Mouse (Mus musculus) lung, postnatal 0 days (tissue): ENCODE data around the gene Ulk2.
A peak's percentile ranks its signal among the peaks of the same experiment; 100 is the strongest.

Experiments used
- CTCF ChIP-seq: IDR thresholded peaks from 2 replicates; pipeline ENCODE4 v1.5.1; 2016; ENCODE audit warnings: antibody characterized with exemption, mild to moderate bottlenecking
- EP300 ChIP-seq: IDR thresholded peaks from 2 replicates; pipeline ENCODE4 v1.6.1; 2016; ENCODE audit warnings: antibody characterized with exemption, mild to moderate bottlenecking, control low read depth

DNA sequence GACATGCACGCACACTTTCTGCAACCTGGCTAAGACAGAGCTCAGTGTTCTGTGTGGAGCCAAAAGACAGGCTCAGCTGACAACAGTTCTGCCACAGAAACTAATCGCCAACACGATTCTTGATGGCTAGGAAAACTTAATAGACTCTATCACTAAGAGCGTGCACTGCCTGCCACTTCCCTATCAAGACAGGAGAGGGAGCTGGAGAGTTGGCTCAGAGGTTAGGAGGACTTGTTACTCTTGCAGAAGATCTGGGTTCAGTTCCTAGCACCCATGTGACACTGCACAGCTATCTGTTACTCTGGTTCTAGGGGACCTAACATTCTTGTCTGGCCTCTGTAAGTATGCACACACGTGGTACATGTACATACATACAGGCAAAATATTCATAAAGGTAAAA lies 103.3 kb downstream of the Ulk2 start:
- peak; percentile 70 for TF ChIP-seq CTCF
- no peak for TF ChIP-seq EP300
